Mouse (Mus musculus) lung, adult 2 months (tissue): ENCODE measurements around the gene Lgals3.

Source experiments
- CTCF ChIP-seq: fragments of 200-500 bp; IDR thresholded peaks from 2 replicates; pipeline ENCODE4 v1.5.1; 2011; ENCODE audit warnings: mild to moderate bottlenecking, low read length, control low read depth; ENCODE audit not compliant: insufficient read depth
- POLR2A ChIP-seq: fragments of 200-500 bp; IDR thresholded peaks from 2 replicates; pipeline ENCODE4 v1.6.1; 2011; ENCODE audit warnings: low read depth, mild to moderate bottlenecking, control low read depth, low read length, borderline replicate concordance; ENCODE audit errors: extremely low read depth

DNA sequence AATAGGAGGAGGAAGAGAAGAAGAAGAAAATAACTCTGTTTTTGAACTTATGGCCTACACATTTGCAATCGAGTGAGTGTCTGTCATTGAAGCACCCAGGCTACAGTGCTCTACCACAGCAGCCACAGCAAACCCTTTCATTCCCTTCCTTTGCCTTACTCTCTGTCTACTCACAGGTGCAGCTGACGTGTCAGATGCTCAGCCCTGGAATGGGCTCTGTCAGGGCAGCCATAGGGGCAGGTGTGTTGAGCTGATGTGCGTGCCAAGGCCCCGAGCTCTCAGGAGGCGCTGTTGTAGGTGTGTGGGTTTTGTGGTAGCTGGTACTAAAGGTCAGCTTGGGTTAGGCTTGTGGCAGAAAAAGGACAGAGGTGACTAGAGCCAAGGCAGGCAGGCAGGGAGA lies 2.2 kb downstream of the Lgals3 start:
- TF ChIP-seq CTCF (no peak), POLR2A (no peak)
